Mouse (Mus musculus): Measurements from ENCODE around the gene Aif1. TPM values are rescaled to one million over a fixed set of nuclear protein-coding genes. Genes with fewer than 3 reads are reported as not detected.

Aif1 gene
- polyA plus RNA-seq, 1 experiment, result 13.2 TPM

GRCm38 (mm10) chr17:35187959-35188610 lies 12.2 kb upstream of the Aif1 start, which contains the start of gene Lst1:
Lst1 (minus strand) TSS chr17:35188439.
- no peaks in the 10 kb centered on the region for H3K4me1 ChIP-seq (ENCODE audit: control insufficient read depth, insufficient read depth, low read length)
- H3K4me3 ChIP-seq (ENCODE audit: insufficient read depth, low read length), result no peak within 1 kb of the TSS
- no peak within 1 kb of the TSS for H3K27ac ChIP-seq (ENCODE audit: insufficient read depth, low read length)
- TF ChIP-seq CTCF (IDR thresholded peaks at IDR 0.05; ENCODE audit: extremely low read depth, insufficient read depth, low read length), result no peak
- TF ChIP-seq POLR2A (IDR thresholded peaks at IDR 0.05; ENCODE audit: extremely low read depth, insufficient read depth, low read length), result no peak

- no peak overlapping the region for H3K27ac ChIP-seq (ENCODE audit: insufficient read depth, low read length)
- no peak for TF ChIP-seq CTCF (IDR thresholded peaks at IDR 0.05; ENCODE audit: extremely low read depth, insufficient read depth, low read length)
- no peak for TF ChIP-seq POLR2A (IDR thresholded peaks at IDR 0.05; ENCODE audit: extremely low read depth, insufficient read depth, low read length)
- H3K4me1 ChIP-seq (ENCODE audit: control insufficient read depth, insufficient read depth, low read length), result no peaks in the 10 kb centered on the region
- no peak overlapping the region for H3K4me3 ChIP-seq (ENCODE audit: insufficient read depth, low read length)
These were observed 11.5 kb upstream of the Aif1 start for GRCm38 (mm10) chr17:35187345-35187744.

GRCm38 (mm10) chr17:35186681-35187080 lies 10.8 kb upstream of the Aif1 start:
- peak overlapping the region; percentile 35 for H3K4me3 ChIP-seq (ENCODE audit: insufficient read depth, low read length)
- no peak overlapping the region for H3K27ac ChIP-seq (ENCODE audit: insufficient read depth, low read length)
- TF ChIP-seq CTCF (IDR thresholded peaks at IDR 0.05; ENCODE audit: extremely low read depth, insufficient read depth, low read length), result no peak
- TF ChIP-seq POLR2A (IDR thresholded peaks at IDR 0.05; ENCODE audit: extremely low read depth, insufficient read depth, low read length), result 0 out of 2 replicates have a peak, but pooled peaks have one; percentile 23
- H3K4me1 ChIP-seq (ENCODE audit: control insufficient read depth, insufficient read depth, low read length), result no peaks in the 10 kb centered on the region

- TF ChIP-seq CTCF (IDR thresholded peaks at IDR 0.05; ENCODE audit: extremely low read depth, insufficient read depth, low read length), result no peak
- no peak for TF ChIP-seq POLR2A (IDR thresholded peaks at IDR 0.05; ENCODE audit: extremely low read depth, insufficient read depth, low read length)
- Histone ChIP-seq H3K4me1 (ENCODE audit: control insufficient read depth, insufficient read depth, low read length) (no peaks in the 10 kb centered on the region), H3K4me3 (ENCODE audit: insufficient read depth, low read length) (peak overlapping the region; percentile 35), H3K27ac (ENCODE audit: insufficient read depth, low read length) (no peak overlapping the region)
These were observed 10.1 kb upstream of the Aif1 start for GRCm38 (mm10) chr17:35185639-35186611.

DNA sequence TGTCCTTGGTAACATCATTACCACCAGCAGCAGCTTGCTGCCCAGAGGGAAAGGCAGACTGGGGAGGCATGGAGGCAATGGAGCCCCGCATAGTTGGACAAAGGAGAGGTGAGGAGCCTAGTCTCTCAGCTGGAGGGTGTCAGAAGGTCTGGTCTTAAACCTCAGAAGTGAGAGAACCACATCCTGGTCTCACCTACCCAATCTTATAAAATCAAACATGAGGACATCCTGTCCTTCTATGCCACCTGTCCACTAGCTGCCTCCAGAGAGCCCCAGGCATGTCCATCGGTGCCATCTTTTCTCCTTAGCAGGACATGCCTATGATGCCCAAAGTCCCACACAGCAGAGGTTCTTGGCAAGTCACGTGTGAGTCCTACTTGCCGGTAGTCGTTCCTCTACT lies 4.2 kb upstream of the Aif1 start:
- TF ChIP-seq POLR2A (IDR thresholded peaks at IDR 0.05; ENCODE audit: extremely low read depth, insufficient read depth, low read length) (no peak), CTCF (IDR thresholded peaks at IDR 0.05; ENCODE audit: extremely low read depth, insufficient read depth, low read length) (no peak)

GRCm38 (mm10) chr17:35178528-35178927 lies 2.7 kb upstream of the Aif1 start:
- Histone ChIP-seq H3K4me1 (ENCODE audit: control insufficient read depth, insufficient read depth, low read length) (no peaks in the 10 kb centered on the region; the same call in 1 of the 2 replicates), H3K4me3 (ENCODE audit: insufficient read depth, low read length) (no peak overlapping the region), H3K27ac (ENCODE audit: insufficient read depth, low read length) (no peak overlapping the region)
- no peak for TF ChIP-seq POLR2A (IDR thresholded peaks at IDR 0.05; ENCODE audit: extremely low read depth, insufficient read depth, low read length)
- peak; percentile 74 for TF ChIP-seq CTCF (IDR thresholded peaks at IDR 0.05; ENCODE audit: extremely low read depth, insufficient read depth, low read length)

More for the DNA sequence above, 4.2 kb upstream of the Aif1 start:
- Histone ChIP-seq H3K27ac (ENCODE audit: insufficient read depth, low read length) (no peak overlapping the region), H3K4me3 (ENCODE audit: insufficient read depth, low read length) (no peak overlapping the region), H3K4me1 (ENCODE audit: control insufficient read depth, insufficient read depth, low read length) (no peaks in the 10 kb centered on the region)

DNA sequence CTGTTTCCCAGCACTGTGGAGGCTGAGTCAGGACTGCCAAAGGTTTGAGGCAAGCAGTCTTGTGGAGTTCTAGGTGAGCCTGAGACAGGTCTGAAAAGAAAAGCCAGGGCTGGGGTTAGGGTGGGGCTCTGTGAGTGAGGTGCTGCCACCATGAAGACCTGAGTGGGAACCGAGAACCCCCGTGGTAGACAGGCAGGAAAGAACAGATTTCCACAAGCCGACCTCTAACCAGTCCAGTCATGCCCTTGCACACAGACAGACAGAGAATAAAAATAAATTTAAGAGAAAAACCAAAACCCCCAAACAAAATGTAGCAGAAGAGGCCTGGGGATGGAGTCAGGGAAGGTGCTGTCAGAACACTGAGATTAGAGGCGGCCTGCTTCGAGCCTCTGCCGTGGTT lies 486 bp downstream of the Aif1 start:
- H3K27ac ChIP-seq (ENCODE audit: insufficient read depth, low read length), result no peak overlapping the region
- TF ChIP-seq POLR2A (IDR thresholded peaks at IDR 0.05; ENCODE audit: extremely low read depth, insufficient read depth, low read length) (no peak), CTCF (IDR thresholded peaks at IDR 0.05; ENCODE audit: extremely low read depth, insufficient read depth, low read length) (no peak)

DNA sequence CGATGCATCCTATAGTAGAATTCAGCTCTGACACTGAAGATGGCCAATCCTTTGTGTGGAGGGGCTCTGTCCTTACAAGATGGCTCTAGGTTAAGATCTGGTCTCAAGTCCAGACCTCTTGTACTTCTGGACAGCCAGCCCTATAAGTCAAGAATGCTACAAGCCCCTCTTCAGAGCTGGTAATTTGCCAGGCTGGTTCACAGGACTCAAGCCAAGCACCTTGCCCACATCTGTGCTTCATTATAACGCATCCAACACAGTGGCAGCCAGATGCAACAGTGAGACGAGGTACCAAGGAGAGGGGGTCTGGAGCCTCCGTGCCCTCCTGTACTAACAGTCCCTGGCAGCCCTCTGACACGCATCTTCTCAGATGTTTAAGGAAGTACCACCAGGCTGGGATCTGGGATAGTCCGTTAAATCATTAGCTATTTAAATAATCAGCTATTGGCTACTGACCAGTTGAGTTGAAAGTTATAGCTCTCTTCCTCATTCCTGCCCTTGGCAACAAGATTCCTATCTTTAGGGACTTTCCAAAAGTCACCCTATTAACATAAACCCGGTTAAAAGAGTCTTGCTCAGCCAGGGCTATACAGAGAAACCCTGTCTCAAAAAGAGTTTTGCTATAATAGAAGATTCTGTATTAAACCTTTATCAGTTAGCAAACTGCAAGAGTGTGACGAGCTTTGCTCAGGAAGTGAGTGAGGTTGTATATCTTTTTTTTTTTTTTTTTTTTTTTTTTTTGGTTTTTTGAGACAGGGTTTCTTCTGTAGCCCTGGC lies 1.5 kb downstream of the Aif1 start:
- 0 out of 2 replicates have a peak overlapping the region, but pooled peaks have one; percentile 1 for H3K27ac ChIP-seq (ENCODE audit: insufficient read depth, low read length)
- H3K4me1 ChIP-seq (ENCODE audit: control insufficient read depth, insufficient read depth, low read length), result no peaks in the 10 kb centered on the region; the same call in 1 of the 2 replicates
- TF ChIP-seq CTCF (IDR thresholded peaks at IDR 0.05; ENCODE audit: extremely low read depth, insufficient read depth, low read length), result no peak
- no peak for TF ChIP-seq POLR2A (IDR thresholded peaks at IDR 0.05; ENCODE audit: extremely low read depth, insufficient read depth, low read length)
- no peak overlapping the region for H3K4me3 ChIP-seq (ENCODE audit: insufficient read depth, low read length)

More for the DNA sequence above, 486 bp downstream of the Aif1 start:
- no peaks in the 10 kb centered on the region; the same call in 1 of the 2 replicates for H3K4me1 ChIP-seq (ENCODE audit: control insufficient read depth, insufficient read depth, low read length)
- no peak overlapping the region for H3K4me3 ChIP-seq (ENCODE audit: insufficient read depth, low read length)

- TF ChIP-seq POLR2A (IDR thresholded peaks at IDR 0.05; ENCODE audit: extremely low read depth, insufficient read depth, low read length), result no peak
- no peak for TF ChIP-seq CTCF (IDR thresholded peaks at IDR 0.05; ENCODE audit: extremely low read depth, insufficient read depth, low read length)
- peaks cover 2% of the 10 kb centered on the region; the same call in 1 of the 2 replicates for H3K4me1 ChIP-seq (ENCODE audit: control insufficient read depth, insufficient read depth, low read length)
- H3K27ac ChIP-seq (ENCODE audit: insufficient read depth, low read length), result no peak overlapping the region; the same call in 1 of the 2 replicates
- H3K4me3 ChIP-seq (ENCODE audit: insufficient read depth, low read length), result no peak overlapping the region
These were observed 2.5 kb downstream of the Aif1 start for GRCm38 (mm10) chr17:35173329-35173728.
